Mouse (Mus musculus): ENCODE data around the gene Gm32742. TPM values are rescaled to one million over a fixed set of nuclear protein-coding genes. Genes with fewer than 3 reads are reported as not detected.

Gene Gm32742
- polyA plus RNA-seq, 1 experiment from 2014 or later, result 0.05 TPM

DNA sequence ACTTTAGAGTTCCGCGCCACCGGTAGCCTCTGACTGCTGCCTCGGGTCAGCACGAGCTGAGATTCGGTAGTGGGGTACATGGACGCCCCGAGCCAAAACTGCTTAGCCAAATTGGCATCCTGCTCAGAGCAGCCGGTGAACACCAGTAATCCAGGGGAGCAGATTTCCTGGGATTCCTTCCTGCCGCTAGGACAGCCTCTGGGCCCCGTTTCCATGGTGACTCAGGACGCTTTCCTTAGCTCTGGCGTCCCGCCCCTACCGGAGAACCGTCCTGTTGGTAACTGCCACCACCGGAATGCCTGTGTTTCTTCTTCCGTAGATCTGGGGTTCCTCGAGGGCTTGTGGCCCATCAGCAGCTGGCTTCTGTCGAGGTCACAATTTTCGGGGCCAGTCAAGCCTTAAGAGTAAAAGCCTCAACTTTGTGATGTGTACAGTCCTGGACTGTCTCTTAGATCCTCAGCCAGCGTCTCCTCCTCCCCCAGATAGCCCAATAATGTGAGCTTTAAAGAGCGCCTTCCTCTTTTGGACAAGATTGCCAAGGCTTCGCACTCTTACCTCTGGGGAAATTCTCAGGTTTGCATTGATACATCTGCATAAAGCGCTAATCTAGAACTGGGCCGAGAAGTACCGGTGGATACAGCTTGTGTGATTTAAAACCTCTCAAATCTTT is 63.4 kb downstream of the Gm32742 start, which contains the start of gene 4833427G06Rik:
TSS of gene 4833427G06Rik (minus strand) at position 323 of the 670 bp plus-strand sequence.
- Histone ChIP-seq H3K9me3 (no peaks in the 10 kb centered on the region), H3K36me3 (no peaks in the 10 kb centered on the region), H3K27me3 (replicated peaks) (no peaks in the 10 kb centered on the region), H3K9ac (no peak within 1 kb of the TSS), H3K4me2 (peak within 1 kb of the TSS; percentile 99), H3K27ac (no peak within 1 kb of the TSS), H3K4me1 (peaks cover 4% of the 10 kb centered on the region; the same call in 1 of the 2 replicates), H3K4me3 (replicated peaks) (peak within 1 kb of the TSS; percentile 10)
- peak; percentile 60; the same call in 1 of the 2 replicates for ATAC-seq (ENCODE audit: insufficient read depth, low FRiP score, low read depth)
- WGBS, result 12% methylated on average over 27 of the region's 27 CpGs

DNA sequence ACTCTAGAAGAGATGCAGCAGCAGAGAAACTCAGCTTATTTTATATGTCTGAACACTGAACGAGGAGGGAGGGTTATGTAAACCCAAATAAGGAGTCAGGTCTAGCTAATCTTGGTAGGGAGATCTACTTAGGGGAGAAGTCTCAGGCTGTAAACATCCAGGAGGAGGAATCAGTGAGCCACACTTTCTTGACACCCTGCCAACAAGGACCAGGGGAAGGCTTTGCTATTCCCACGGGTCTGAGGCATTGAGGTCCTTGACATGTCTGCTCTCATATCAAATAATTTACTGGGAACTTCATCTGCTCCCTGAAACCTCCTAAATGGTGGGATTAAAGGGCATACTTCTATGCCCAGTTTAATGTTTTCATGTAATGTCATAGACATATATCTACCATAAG is 69.0 kb downstream of the Gm32742 start:
- Histone ChIP-seq H3K4me1 (no peaks in the 10 kb centered on the region), H3K27me3 (replicated peaks) (no peaks in the 10 kb centered on the region), H3K9me3 (no peaks in the 10 kb centered on the region), H3K4me3 (replicated peaks) (no peak overlapping the region), H3K9ac (no peak overlapping the region), H3K4me2 (no peak overlapping the region), H3K27ac (no peak overlapping the region), H3K36me3 (no peaks in the 10 kb centered on the region)
- 39% methylated on average over 2 of the region's 2 CpGs for WGBS
- no peak for ATAC-seq (ENCODE audit: insufficient read depth, low FRiP score, low read depth)

DNA sequence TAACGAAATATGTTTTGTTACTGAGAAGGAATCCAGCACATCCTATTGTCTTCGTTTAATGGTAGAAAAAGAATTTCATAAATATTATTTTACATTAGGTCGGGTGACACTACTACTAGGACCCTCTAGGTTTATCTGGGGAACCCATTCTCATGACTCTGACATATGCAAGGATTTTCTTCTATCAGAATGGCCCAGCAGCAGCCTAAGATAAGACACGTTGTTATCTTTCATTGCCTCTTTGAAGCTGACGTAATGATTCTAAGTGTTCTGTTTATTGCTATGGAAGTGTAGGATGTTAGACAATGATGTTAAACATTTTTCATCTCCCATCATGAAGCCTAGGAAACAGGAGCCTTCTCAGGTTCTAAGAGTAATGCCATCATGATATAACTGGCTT is 71.6 kb downstream of the Gm32742 start:
- 54% methylated on average over 5 of the region's 5 CpGs for WGBS
- no peak for ATAC-seq (ENCODE audit: insufficient read depth, low FRiP score, low read depth)
- no peak overlapping the region for H3K27ac ChIP-seq

DNA sequence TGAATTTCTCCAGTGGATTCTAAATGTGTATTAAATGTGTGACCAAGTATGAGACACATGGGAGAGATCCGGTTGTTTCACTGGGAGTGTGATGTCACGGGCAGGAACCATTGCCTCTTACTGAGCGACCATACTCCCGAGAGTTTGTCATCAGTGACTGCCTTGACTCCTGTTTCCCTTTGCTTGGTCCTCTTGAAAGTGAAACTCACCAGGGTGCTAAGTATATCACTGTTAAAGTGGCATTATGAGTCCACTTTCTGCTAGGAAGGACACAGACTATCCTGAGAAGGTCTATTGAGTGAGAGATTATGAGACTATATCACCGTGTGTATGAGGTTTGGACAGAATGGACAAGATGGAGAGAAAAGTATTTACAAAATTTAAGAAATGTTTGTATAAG is 83.7 kb downstream of the Gm32742 start:
- Histone ChIP-seq H3K4me2 (no peak overlapping the region), H3K27ac (no peak overlapping the region), H3K4me1 (peaks cover 10% of the 10 kb centered on the region; the same call in 1 of the 2 replicates), H3K4me3 (replicated peaks) (no peak overlapping the region), H3K36me3 (no peaks in the 10 kb centered on the region), H3K9ac (no peak overlapping the region), H3K27me3 (replicated peaks) (no peaks in the 10 kb centered on the region), H3K9me3 (no peaks in the 10 kb centered on the region)
- WGBS, result 81% methylated on average over 5 of the region's 5 CpGs
- ATAC-seq (ENCODE audit: insufficient read depth, low FRiP score, low read depth), result no peak

More for the DNA sequence above, 71.6 kb downstream of the Gm32742 start:
- Histone ChIP-seq H3K4me3 (replicated peaks) (no peak overlapping the region), H3K27me3 (replicated peaks) (no peaks in the 10 kb centered on the region), H3K4me2 (no peak overlapping the region), H3K9ac (no peak overlapping the region), H3K36me3 (no peaks in the 10 kb centered on the region), H3K9me3 (no peaks in the 10 kb centered on the region), H3K4me1 (no peaks in the 10 kb centered on the region)

MicroRNA genes within 50 kb of the gene (microRNA counts, 519-probe panel; counts per million panel counts)
- microRNA mmu-miR-34b-3p, result 2,257 counts per million, percentile 39 among the panel's probes with 10 or more counts
- microRNA mmu-miR-34b-5p, result 2,310 counts per million, percentile 44 among the panel's probes with 10 or more counts
- 3,027 counts per million, percentile 77 among the panel's probes with 10 or more counts for microRNA mmu-miR-34c

Small RNA genes lying within 50 kb of the gene (microRNA-seq; reads per million reads assigned to microRNA genes)
- gene Mir34b (13.9 reads per million, percentile 30 among the genes with 10 or more reads in this experiment), gene Mir34c (330 reads per million, percentile 64 among the genes with 10 or more reads in this experiment)

Other genes starting within 250 kb of the Gm32742 start
- gene Sik2, start 156.4 kb downstream of the Gm32742 start, polyA plus RNA-seq (2015; fragmentation: Nextera tagmentation; extraction: Ambion mirVana), result 18.5 and 18.9 TPM in 2 replicates
- gene Btg4, start 104.6 kb downstream of the Gm32742 start, polyA plus RNA-seq (2015; fragmentation: Nextera tagmentation; extraction: Ambion mirVana), result not detected in 2 replicates
- gene Layn, start 88.4 kb downstream of the Gm32742 start, polyA plus RNA-seq (2015; fragmentation: Nextera tagmentation; extraction: Ambion mirVana), result 4.7 TPM in 2 replicates
- not detected in 2 replicates for gene 4833427G06Rik, start 63.4 kb downstream of the Gm32742 start, polyA plus RNA-seq (2015; fragmentation: Nextera tagmentation; extraction: Ambion mirVana)
- gene Pou2af1, start 48.2 kb upstream of the Gm32742 start, polyA plus RNA-seq (2015; fragmentation: Nextera tagmentation; extraction: Ambion mirVana), result 0.23 and 0.26 TPM in 2 replicates
- 6.3 and 6.7 TPM in 2 replicates for gene Colca2, start 113.1 kb upstream of the Gm32742 start, polyA plus RNA-seq (2015; fragmentation: Nextera tagmentation; extraction: Ambion mirVana)
- 0.50 and 0.72 TPM in 2 replicates for gene 1810046K07Rik, start 163.4 kb upstream of the Gm32742 start, polyA plus RNA-seq (2015; fragmentation: Nextera tagmentation; extraction: Ambion mirVana)